Mouse (Mus musculus): ENCODE measurements around the gene Ilf3. TPM values are rescaled to one million over a fixed set of nuclear protein-coding genes. Genes with fewer than 3 reads are reported as not detected.

Gene Ilf3
- polyA plus RNA-seq, 1 experiment = 4.7 TPM

GRCm38 (mm10) chr9:21352463-21353372 is 15.0 kb upstream of the Ilf3 start:
- Histone ChIP-seq H3K9me3 (ENCODE audit: control insufficient read depth, low read length) (no peaks in the 10 kb centered on the region), H3K4me3 (replicated peaks) (no peak overlapping the region), H3K27me3 (ENCODE audit: control insufficient read depth) (no peaks in the 10 kb centered on the region), H3K36me3 (ENCODE audit: control insufficient read depth) (peaks cover 19% of the 10 kb centered on the region), H3K4me1 (ENCODE audit: control insufficient read depth) (peaks cover 13% of the 10 kb centered on the region)
- TF ChIP-seq TAL1 (IDR thresholded peaks at IDR 0.05; ENCODE audit: low read length) = no peak
- no peak for TF ChIP-seq GATA1 (IDR thresholded peaks at IDR 0.05; ENCODE audit: low read length)

- Histone ChIP-seq H3K27me3 (ENCODE audit: control insufficient read depth) (no peaks in the 10 kb centered on the region), H3K4me3 (replicated peaks) (no peak overlapping the region), H3K36me3 (ENCODE audit: control insufficient read depth) (peaks cover 14% of the 10 kb centered on the region), H3K4me1 (ENCODE audit: control insufficient read depth) (peaks cover 13% of the 10 kb centered on the region), H3K9me3 (ENCODE audit: control insufficient read depth, low read length) (no peaks in the 10 kb centered on the region)
- TF ChIP-seq GATA1 (IDR thresholded peaks at IDR 0.05; ENCODE audit: low read length) (no peak), TAL1 (IDR thresholded peaks at IDR 0.05; ENCODE audit: low read length) (no peak)
Observed at GRCm38 (mm10) chr9:21353373-21353686, 14.3 kb upstream of the Ilf3 start.

GRCm38 (mm10) chr9:21354796-21355195 is 12.9 kb upstream of the Ilf3 start:
- TF ChIP-seq TAL1 (IDR thresholded peaks at IDR 0.05; ENCODE audit: low read length) = no peak
- Histone ChIP-seq H3K4me3 (replicated peaks) (no peak overlapping the region), H3K9me3 (ENCODE audit: control insufficient read depth, low read length) (no peaks in the 10 kb centered on the region), H3K27me3 (ENCODE audit: control insufficient read depth) (no peaks in the 10 kb centered on the region), H3K36me3 (ENCODE audit: control insufficient read depth) (peaks cover 10% of the 10 kb centered on the region), H3K4me1 (ENCODE audit: control insufficient read depth) (peaks cover 13% of the 10 kb centered on the region)

- Histone ChIP-seq H3K27me3 (ENCODE audit: control insufficient read depth) (peaks cover 10% of the 10 kb centered on the region), H3K4me1 (ENCODE audit: control insufficient read depth) (peaks cover 13% of the 10 kb centered on the region), H3K36me3 (ENCODE audit: control insufficient read depth) (peaks cover 4% of the 10 kb centered on the region), H3K4me3 (replicated peaks) (no peak overlapping the region), H3K9me3 (ENCODE audit: control insufficient read depth, low read length) (no peaks in the 10 kb centered on the region)
- no peak for TF ChIP-seq GATA1 (IDR thresholded peaks at IDR 0.05; ENCODE audit: low read length)
- no peak for TF ChIP-seq TAL1 (IDR thresholded peaks at IDR 0.05; ENCODE audit: low read length)
Observed at GRCm38 (mm10) chr9:21356981-21357718, 10.5 kb upstream of the Ilf3 start.

- Histone ChIP-seq H3K4me3 (replicated peaks) (peak overlapping the region; percentile 77), H3K36me3 (ENCODE audit: control insufficient read depth) (peaks cover 3% of the 10 kb centered on the region), H3K4me1 (ENCODE audit: control insufficient read depth) (peaks cover 36% of the 10 kb centered on the region), H3K9me3 (ENCODE audit: control insufficient read depth, low read length) (no peaks in the 10 kb centered on the region), H3K27me3 (ENCODE audit: control insufficient read depth) (peaks cover 9% of the 10 kb centered on the region)
- TF ChIP-seq GATA1 (IDR thresholded peaks at IDR 0.05; ENCODE audit: low read length) = no peak
- no peak for TF ChIP-seq TAL1 (IDR thresholded peaks at IDR 0.05; ENCODE audit: low read length)
Observed at GRCm38 (mm10) chr9:21366541-21367220, 990 bp upstream of the Ilf3 start.

- Histone ChIP-seq H3K36me3 (ENCODE audit: control insufficient read depth) (peaks cover 17% of the 10 kb centered on the region), H3K4me3 (replicated peaks) (peak overlapping the region; percentile 77), H3K27me3 (ENCODE audit: control insufficient read depth) (peaks cover 2% of the 10 kb centered on the region), H3K4me1 (ENCODE audit: control insufficient read depth) (peaks cover 39% of the 10 kb centered on the region), H3K9me3 (ENCODE audit: control insufficient read depth, low read length) (no peaks in the 10 kb centered on the region)
- TF ChIP-seq TAL1 (IDR thresholded peaks at IDR 0.05; ENCODE audit: low read length) (no peak), GATA1 (IDR thresholded peaks at IDR 0.05; ENCODE audit: low read length) (no peak)
Observed at GRCm38 (mm10) chr9:21368131-21368584, 487 bp downstream of the Ilf3 start.

- Histone ChIP-seq H3K4me3 (replicated peaks) (peak overlapping the region; percentile 77), H3K9me3 (ENCODE audit: control insufficient read depth, low read length) (no peaks in the 10 kb centered on the region), H3K4me1 (ENCODE audit: control insufficient read depth) (peaks cover 41% of the 10 kb centered on the region), H3K27me3 (ENCODE audit: control insufficient read depth) (peaks cover 2% of the 10 kb centered on the region), H3K36me3 (ENCODE audit: control insufficient read depth) (peaks cover 21% of the 10 kb centered on the region)
- no peak for TF ChIP-seq GATA1 (IDR thresholded peaks at IDR 0.05; ENCODE audit: low read length)
- no peak for TF ChIP-seq TAL1 (IDR thresholded peaks at IDR 0.05; ENCODE audit: low read length)
Observed at GRCm38 (mm10) chr9:21369080-21369479, 1.4 kb downstream of the Ilf3 start.

- H3K4me1 ChIP-seq (ENCODE audit: control insufficient read depth) = peaks cover 44% of the 10 kb centered on the region
- H3K9me3 ChIP-seq (ENCODE audit: control insufficient read depth, low read length) = no peaks in the 10 kb centered on the region
- H3K36me3 ChIP-seq (ENCODE audit: control insufficient read depth) = peaks cover 27% of the 10 kb centered on the region
Observed at GRCm38 (mm10) chr9:21370876-21371275, 3.2 kb downstream of the Ilf3 start.

GRCm38 (mm10) chr9:21372508-21372907 is 4.8 kb downstream of the Ilf3 start:
- Histone ChIP-seq H3K4me1 (ENCODE audit: control insufficient read depth) (peaks cover 37% of the 10 kb centered on the region), H3K9me3 (ENCODE audit: control insufficient read depth, low read length) (no peaks in the 10 kb centered on the region), H3K36me3 (ENCODE audit: control insufficient read depth) (peaks cover 37% of the 10 kb centered on the region), H3K27me3 (ENCODE audit: control insufficient read depth) (no peaks in the 10 kb centered on the region), H3K4me3 (replicated peaks) (no peak overlapping the region)
- TF ChIP-seq GATA1 (IDR thresholded peaks at IDR 0.05; ENCODE audit: low read length) = no peak
- TF ChIP-seq TAL1 (IDR thresholded peaks at IDR 0.05; ENCODE audit: low read length) = no peak

More at GRCm38 (mm10) chr9:21370876-21371275, 3.2 kb downstream of the Ilf3 start:
- no peak for TF ChIP-seq GATA1 (IDR thresholded peaks at IDR 0.05; ENCODE audit: low read length)
- no peak for TF ChIP-seq TAL1 (IDR thresholded peaks at IDR 0.05; ENCODE audit: low read length)
- H3K4me3 ChIP-seq (replicated peaks) = no peak overlapping the region
- no peaks in the 10 kb centered on the region for H3K27me3 ChIP-seq (ENCODE audit: control insufficient read depth)
